Mouse (Mus musculus): ENCODE results near the gene Clcf1.
"Not testable (repeated sequence)": the region's sequence is repeated elsewhere in the genome, so short reads cannot be mapped to it uniquely, and the experiment has no call there.

DNA sequence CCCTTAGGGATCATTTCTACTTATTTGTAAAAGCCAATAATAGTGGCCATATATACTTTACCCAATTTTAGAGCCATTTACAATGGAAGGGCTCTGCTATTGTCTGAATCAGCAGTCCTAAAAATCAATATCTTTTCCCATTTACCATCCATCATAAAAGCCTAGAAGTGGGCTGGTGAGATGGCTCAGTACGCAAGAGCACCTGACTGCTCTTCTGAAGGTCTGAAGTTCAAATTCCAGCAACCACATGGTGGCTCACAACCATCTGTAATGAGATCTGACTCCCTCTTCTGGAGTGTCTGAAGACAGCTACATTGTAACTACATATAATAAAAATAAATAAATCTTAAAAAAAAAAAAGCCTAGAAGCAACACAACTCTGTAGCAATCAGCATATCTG lies 34.6 kb downstream of the Clcf1 start:
- not testable (repeated sequence) for TF ChIP-seq POLR2A (IDR thresholded peaks at IDR 0.05; ENCODE audit: borderline replicate concordance, low read depth, low read length); CTCF (IDR thresholded peaks at IDR 0.05; ENCODE audit: low read depth, low read length)
